Mouse (Mus musculus) liver, adult (tissue): ENCODE measurements around the gene Nod1.

Experiments
- GATA4 ChIP-seq: IDR thresholded peaks from 2 replicates; pipeline ENCODE4 v1.6.1; 2014; ENCODE audit warnings: mild to moderate bottlenecking, low read length; ENCODE audit not compliant: insufficient replicate concordance

The Nod1 gene

DNA sequence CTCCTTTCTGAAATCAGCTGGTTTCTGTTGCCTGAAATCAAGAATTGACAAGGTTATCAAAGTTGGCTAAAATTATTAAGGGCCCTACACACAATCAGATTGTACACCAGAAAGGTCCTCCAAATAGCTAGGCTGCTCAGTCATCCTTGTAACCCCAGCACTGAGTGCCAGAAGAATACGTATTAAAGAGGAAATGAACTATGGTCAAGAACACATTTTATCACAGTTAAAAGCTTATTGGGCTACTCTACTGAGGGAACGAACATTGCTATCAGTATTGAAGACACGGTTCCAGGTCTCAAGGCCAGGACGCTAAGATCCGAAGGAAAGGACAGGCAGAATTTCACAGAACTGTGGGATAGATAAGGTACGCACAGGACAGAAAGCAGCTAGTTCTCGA is 19.7 kb upstream of the Nod1 start:
- no peak for TF ChIP-seq GATA4

DNA sequence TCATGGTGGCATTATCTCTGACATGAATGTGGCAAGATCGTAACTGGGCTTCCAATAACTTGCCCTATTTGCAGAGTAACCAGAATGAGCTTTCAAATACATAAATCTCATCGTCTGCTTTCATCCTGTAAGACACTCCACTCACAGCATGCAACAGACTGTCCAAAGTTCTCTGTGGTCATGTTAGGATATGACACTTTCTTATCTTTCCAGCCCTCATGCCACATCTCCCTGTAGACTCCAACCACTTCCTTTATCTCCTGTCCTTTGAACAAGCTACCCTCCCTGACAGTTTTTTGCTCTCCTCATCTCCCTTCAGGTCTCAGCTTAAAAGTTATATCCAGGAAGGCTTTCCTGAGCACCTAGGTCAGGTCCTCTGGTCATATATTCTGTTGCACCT is 18.8 kb upstream of the Nod1 start:
- no peak for TF ChIP-seq GATA4

GRCm38 (mm10) chr6:54988141-54988540 is 15.7 kb upstream of the Nod1 start:
- no peak for TF ChIP-seq GATA4

GRCm38 (mm10) chr6:54984096-54984495 is 11.7 kb upstream of the Nod1 start:
- no peak for TF ChIP-seq GATA4

GRCm38 (mm10) chr6:54983526-54984050 is 11.2 kb upstream of the Nod1 start:
- TF ChIP-seq GATA4, result no peak

DNA sequence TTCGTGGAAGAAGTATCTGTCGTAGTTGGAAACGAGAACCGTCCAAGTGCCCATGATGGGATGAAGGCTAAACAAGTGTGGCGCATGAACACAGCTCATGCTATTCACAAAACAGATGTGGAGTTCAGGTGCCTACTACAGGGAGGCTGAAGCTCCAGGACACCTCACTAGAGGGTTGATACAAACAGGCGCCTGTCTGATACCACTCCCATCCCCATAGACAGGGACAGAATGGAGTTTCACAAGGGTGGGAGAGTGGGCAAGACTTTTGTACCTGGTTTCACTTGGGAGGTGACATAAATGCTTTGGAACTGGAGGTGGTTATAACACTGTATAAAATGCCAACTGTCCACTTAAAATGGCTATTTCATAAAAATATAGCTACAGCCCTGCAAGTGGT is 7.0 kb upstream of the Nod1 start:
- TF ChIP-seq GATA4, result no peak

- TF ChIP-seq GATA4, result no peak
Measured at GRCm38 (mm10) chr6:54975616-54976015, 3.2 kb upstream of the Nod1 start.

DNA sequence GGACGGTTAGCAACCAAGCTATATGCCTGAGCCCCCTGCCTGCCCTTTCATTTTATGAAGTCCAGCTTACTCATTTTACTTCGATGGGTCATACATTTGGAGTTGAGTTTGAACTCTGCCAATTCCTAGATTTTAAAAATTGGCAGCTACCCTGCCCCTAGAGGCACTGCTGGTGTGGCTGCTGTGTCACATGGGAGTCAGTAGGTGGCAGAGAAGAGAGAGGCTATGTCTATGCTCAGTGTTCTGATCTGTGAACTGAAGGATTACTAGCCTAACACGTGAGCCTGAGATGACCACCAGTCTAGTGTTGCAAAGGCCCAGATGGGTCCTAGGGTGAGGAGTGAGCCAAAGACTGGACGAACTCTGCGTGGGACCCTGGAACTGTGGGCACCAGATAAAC is 2.1 kb upstream of the Nod1 start:
- TF ChIP-seq GATA4, result no peak

- TF ChIP-seq GATA4, result no peak
Measured at GRCm38 (mm10) chr6:54972929-54973211, 458 bp upstream of the Nod1 start.

- no peak for TF ChIP-seq GATA4
Measured at GRCm38 (mm10) chr6:54971731-54972110, 691 bp downstream of the Nod1 start.

DNA sequence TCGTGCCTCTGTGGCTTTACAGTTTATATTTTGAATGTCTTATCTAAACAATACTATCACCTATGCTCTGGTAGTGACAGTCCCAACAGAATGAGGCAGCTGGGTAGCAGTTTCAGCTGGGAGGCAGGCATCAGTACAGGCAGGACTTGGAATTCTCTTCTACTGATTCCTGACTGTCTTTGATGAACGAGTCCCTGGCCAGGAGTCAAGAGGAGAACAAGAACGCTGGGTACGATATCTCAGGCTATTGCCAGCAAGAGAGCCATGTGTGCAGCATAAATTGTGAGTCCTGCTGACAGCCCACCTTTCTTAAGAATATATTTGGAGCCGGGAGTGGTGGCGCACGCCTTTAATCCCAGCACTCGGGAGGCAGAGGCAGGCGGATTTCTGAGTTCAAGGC is 1.9 kb downstream of the Nod1 start:
- no peak for TF ChIP-seq GATA4

- TF ChIP-seq GATA4, result no peak
Measured at GRCm38 (mm10) chr6:54969801-54970200, 2.6 kb downstream of the Nod1 start.

DNA sequence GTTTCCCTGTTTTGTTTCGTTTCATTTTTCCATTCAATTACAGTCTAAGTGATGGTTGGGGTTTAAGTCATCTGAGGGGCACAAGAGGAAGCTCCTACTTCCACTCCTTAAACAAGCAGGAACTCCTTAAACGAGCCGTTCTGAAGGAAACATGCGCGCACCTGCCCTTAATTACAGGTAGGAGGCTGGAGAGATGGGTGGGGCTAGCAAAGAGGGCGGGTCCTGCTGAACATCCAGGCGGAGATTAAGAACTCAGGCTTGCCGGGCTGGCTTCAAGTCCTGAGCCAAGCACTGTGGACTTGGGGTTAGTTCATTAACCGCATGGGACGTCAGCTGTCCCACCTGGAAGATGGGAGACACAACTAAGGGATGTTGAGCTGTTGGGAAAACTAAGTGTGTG is 4.8 kb downstream of the Nod1 start:
- TF ChIP-seq GATA4, result no peak

DNA sequence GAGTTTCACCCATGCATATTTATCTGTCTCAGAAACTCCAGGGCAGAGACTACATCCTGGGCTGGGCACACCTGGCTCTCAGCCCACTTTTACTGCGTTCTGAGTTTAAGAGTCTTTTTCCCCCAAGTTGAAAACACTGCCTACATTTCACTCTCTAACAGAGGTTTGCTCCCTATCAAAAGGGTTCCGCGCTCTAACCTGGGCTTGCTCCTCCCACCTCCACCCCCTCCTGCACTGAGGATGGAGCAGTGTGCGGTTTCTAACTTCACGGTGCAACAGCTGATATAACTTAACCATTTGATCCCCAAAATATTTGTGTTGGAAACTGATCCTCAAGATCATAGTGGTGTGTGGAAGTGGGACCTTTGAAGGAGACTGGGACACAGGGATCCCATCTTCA is 7.2 kb downstream of the Nod1 start:
- no peak for TF ChIP-seq GATA4

DNA sequence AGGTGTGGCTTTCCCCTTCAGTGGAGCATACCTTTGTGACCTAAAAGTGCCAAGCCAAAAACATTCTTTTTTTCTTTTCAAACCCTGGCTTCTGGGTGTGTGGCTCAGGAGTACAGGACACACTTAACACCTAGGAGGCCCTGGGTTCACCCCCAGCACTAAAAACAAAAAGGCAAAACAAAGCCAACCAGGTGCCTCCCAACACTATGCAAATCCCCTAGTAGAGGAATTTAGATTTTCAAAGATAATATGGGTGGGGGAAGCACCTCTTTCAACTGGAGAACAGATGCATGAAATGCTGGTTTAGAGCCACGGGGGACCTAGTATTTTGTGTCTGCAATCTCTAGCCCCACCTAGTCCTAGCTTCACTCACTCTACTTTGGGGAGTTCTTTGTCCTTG is 7.7 kb downstream of the Nod1 start:
- no peak for TF ChIP-seq GATA4

GRCm38 (mm10) chr6:54963599-54963998 is 8.8 kb downstream of the Nod1 start:
- no peak for TF ChIP-seq GATA4

DNA sequence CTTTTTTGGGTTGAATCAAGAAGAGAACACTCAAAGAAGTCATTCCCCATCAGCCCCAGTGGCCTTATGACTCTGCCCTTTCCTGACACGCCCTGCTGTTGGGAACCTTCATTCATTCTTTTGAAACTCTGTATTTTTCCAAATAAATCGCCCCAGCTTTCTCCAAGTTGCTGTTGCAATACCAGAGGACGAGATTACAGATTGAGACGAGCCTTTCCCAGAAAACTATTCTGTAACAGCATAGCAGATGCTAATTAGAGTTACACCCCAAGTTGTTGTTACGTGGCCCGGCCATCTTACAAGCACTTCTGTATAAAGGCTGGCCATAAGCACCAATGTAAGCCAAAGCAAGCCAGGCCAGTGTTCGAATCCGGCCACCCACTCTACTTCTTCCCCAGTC is 14.8 kb downstream of the Nod1 start:
- TF ChIP-seq GATA4, result no peak

GRCm38 (mm10) chr6:54956425-54956824 is 16.0 kb downstream of the Nod1 start:
- TF ChIP-seq GATA4, result no peak
